Mouse (Mus musculus) right cerebral cortex, adult 18-20 months (tissue): ENCODE measurements around the gene Klhdc7b.
"Not testable (repeated sequence)": the region's sequence is repeated elsewhere in the genome, so short reads cannot be mapped to it uniquely, and the experiment has no call there.

Experiments used
- DNase-seq: peaks from one replicate; pipeline ENCODE4 v3.0.0; 2022; ENCODE audit warnings: mixed read lengths

The Klhdc7b gene

DNA sequence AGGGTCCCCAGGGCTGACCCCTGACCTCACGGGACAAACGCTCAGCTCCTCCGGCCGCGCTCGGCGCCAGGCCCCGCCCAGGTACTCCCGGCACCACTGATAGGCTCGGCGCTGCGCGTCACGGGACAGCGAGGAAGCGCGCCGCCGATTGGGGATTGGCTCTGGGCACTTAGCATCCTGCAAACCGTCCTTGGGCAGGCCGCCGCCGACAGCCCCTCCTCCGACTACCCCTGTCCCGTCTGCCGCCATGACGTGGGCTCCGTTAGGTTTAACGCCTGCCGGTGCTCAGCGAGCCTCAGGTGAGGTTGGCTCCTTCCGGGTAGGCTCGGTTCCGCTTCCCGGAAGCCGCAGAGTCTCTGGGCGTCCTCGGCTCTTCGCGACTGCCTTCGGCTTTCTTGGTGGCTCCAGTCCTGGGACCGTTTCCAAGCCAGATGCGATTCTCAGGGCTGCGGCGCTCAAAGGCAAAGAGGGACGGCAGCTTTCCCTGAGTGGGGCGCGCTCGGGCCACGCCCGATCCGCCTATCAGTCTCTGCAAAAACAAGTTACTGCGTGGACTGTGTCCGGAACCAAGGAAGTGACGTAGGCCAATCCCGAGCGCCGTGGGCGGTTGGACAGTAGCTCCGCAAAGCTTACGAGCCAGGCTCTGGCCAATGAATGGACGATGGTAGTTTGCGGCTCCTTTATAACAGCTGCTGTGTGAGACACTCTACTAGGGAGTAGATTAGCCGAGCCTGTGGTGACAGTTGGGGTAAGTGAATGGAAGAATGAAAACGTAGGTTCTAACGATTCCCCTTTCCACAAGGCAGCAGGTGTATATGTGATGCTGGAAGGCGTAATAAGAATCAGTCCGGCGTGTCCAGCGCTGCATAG lies 44.9 kb downstream of the Klhdc7b start, which contains the start of the genes C730034F03Rik, Gm44502 and Chkb:
Gene C730034F03Rik, plus strand, starts transcription at position 238 of the 870 bp plus-strand sequence.
Gene Gm44502, minus strand, starts transcription at position 345 of the 870 bp plus-strand sequence.
Gene Chkb, minus strand, starts transcription at position 557 of the 870 bp plus-strand sequence.
- DNase-seq = peak; percentile 96

DNA sequence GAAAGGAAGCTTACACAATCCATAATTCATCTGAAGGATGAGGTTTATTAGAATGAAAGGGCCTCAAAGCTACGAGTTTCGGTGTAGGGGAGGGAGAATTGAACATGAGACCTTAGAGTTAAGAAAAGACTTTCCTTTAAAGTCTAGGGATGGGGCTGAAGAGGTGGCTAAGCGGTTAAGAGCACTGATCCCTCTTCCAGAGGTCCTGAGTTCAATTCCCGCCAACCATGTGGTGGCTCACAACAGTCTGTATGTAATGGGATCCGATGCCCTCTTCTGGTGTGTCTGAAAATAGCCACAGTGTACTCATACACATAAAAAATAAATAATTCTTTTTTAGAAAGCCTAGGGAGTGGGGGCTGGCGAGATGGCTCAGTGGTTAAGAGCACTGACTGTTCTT lies 45.6 kb downstream of the Klhdc7b start:
- no peak for DNase-seq

DNA sequence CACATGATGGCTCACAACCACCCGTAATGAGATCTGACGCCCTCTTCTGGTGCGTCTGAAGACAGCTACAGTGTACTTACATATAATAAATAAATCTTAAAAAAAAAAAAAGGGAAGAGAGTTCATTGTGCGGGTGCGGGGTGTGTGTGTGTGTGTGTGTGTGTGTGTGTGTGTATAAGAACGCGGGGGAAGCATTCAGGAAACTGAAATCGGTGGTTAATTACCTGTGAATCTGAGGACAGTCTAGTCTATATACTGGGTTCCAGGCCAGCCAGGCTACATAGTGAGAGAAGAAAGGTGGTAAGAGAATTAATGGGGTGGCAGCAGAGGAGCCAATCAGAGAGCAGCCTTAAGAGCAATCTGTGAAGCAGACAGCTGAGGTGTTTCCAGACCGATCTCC lies 46.1 kb downstream of the Klhdc7b start:
- DNase-seq = not testable (repeated sequence)

DNA sequence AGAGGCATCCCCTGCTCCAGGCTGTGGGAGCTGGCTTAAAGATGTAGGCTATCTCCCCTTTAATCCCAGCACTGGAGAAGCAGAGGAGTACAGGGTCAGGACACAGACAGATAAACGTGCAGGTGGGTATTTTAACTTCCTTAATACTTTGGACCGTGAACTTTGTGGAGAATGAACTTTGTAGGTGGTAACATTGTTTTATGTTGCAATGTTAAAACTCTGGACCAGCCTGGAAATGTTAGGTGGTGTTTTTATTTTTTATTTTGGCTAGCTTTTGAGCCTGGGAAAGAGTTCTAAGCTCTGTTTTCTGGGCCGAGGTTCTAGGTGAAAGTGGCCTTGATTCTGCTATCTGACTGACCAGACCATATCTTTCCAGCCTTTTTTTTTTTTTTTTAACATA lies 46.6 kb downstream of the Klhdc7b start:
- DNase-seq = no peak

DNA sequence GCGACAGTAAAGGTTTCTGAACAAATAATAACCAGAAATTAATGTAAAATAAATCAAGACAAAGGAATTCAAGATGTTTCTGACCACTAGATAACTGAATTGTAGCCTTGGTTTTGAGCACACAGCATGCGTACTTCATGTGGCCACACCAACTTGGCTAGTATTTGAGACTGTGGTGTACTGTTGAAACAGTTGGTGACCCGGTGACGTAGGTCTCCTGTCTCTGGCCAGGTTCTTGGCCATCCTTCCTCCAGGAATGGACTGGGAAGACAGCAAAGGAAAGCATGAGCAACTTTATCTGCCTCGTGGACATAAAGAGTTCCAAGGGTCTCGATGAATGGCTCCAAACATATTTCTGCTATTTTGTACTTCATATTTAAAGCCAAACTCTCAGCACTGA lies 47.1 kb downstream of the Klhdc7b start:
- no peak for DNase-seq

DNA sequence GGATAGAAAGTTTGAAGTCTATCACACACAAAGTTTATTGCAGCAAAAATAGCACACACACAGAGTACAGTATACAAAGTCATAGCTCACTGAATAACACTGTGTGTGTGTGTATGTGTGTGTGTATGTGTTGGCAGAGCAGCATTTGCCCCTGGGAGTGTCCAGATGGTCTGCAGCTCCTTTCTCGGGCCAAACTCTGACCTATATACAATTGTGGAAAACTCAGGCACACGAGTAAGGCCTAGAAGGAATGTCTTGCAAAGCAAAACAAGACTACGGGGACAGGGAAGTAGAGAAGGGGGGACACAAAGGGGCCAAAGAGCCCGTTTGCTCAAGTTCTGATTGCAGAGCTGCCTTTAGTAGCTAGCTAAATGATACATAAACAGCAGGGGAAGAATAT lies 48.2 kb downstream of the Klhdc7b start:
- DNase-seq = no peak

DNA sequence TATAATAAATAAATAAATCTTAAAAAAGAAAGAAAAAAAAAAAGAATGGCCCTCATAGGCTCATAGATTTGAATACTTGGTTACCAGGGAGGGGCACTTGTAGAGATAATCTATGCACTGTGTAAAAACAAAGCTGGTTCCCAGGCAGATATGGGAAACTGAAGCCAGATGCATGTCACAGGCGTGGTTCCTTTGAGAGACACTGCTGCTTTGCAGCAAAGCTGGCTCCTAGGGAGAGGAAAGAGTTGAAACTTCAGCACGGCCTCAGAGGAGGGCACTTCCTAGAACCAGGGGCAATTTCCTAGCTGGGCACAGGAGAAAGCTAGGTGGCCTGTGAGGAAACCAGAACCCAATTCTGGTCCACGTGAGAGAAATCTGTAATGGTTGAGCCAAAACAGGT lies 49.4 kb downstream of the Klhdc7b start:
- DNase-seq = no peak

DNA sequence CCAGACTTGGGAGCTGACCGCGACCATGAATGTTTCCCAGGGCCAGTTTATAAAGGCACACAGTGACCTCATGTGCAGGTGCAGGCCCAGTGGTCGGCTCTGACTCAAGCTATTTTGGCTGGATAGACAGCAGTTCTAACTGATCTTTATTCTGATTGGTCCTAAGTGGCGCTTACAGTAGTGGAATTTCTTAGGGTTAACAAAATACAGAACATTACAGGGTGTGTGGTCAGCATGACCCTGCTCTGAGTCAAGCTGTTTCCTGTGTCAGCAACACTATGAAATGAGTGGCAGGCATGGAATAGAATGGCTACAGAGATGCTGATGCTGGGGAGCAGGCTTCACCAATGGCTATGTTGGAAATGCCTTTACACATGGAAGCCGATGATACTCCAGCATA lies 51.2 kb downstream of the Klhdc7b start:
- DNase-seq = no peak
